Mouse (Mus musculus): ENCODE data around the gene Abhd15. TPM values are rescaled to one million over a fixed set of nuclear protein-coding genes. Genes with fewer than 3 reads are reported as not detected.
A peak's percentile ranks its signal among the peaks of the same experiment; 100 is the strongest.

Abhd15 gene
- polyA plus RNA-seq, 1 experiment from 2014 or later, result 1.6 TPM

GRCm38 (mm10) chr11:77493512-77494343 is 21.2 kb upstream of the Abhd15 start, which contains the start of gene Git1:
Git1 (plus strand) TSS chr11:77493562.
- Histone ChIP-seq H3K9ac (ENCODE audit: low read length) (peak within 1 kb of the TSS; percentile 96), H3K27ac (replicated peaks in 1 of 2; ENCODE audit: control insufficient read depth in 1 of 2, insufficient read depth in 1 of 2, low read depth in 2 of 2, low read length in 2 of 2) (peak within 1 kb of the TSS; percentile 95 to 98), H3K36me3 (ENCODE audit: control insufficient read depth, insufficient read depth, low read length) (0 out of 2 replicates have a peak, but pooled peaks cover under 1% of the 10 kb centered on the region), H3K9me3 (ENCODE audit: control insufficient read depth, low read length) (no peaks in the 10 kb centered on the region), H3K4me1 (ENCODE audit: control insufficient read depth in 2 of 2, insufficient read depth in 2 of 2, low read length in 2 of 2) (peaks cover 40 to 72% of the 10 kb centered on the region in 2 experiments), H3K4me3 (ENCODE audit: control insufficient read depth in 1 of 2, insufficient read depth in 1 of 2, low read depth in 1 of 2, low read length in 2 of 2) (peak within 1 kb of the TSS; percentile 92 to 94), H3K4me2 (ENCODE audit: low read length) (peak within 1 kb of the TSS; percentile 94), H3K27me3 (ENCODE audit: control insufficient read depth, insufficient read depth, low read length) (no peaks in the 10 kb centered on the region)
- ATAC-seq (ENCODE audit: insufficient number of reproducible peaks, insufficient read depth, low FRiP score, low read depth), result no peak
- 1% methylated on average over 58 of the region's 74 CpGs for WGBS

DNA sequence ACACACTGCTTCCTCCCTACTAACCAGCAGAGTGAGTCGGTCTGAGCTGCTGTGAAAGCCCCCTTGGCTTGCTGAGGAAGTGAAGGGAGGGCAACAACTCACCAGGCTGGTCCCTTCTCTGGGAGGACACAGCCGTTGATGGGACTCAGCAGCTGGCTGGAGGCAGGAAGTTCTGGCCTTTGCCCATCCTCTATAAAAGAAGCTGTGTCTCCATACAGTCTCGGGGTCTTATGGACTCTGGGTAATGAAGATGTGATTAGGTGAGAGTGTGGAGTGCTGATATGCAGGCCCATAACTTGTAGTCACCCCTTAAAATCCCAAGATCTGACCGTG is 20.6 kb upstream of the Abhd15 start:
- Histone ChIP-seq H3K4me1 (ENCODE audit: control insufficient read depth in 2 of 2, insufficient read depth in 2 of 2, low read length in 2 of 2) (peaks cover 36 to 71% of the 10 kb centered on the region in 2 experiments), H3K9ac (ENCODE audit: low read length) (peak overlapping the region; percentile 96), H3K36me3 (ENCODE audit: control insufficient read depth, insufficient read depth, low read length) (peaks cover 6% of the 10 kb centered on the region), H3K9me3 (ENCODE audit: control insufficient read depth, low read length) (no peaks in the 10 kb centered on the region), H3K4me3 (ENCODE audit: control insufficient read depth in 1 of 2, insufficient read depth in 1 of 2, low read depth in 1 of 2, low read length in 2 of 2) (peak overlapping the region; percentile 76 to 94), H3K27me3 (ENCODE audit: control insufficient read depth, insufficient read depth, low read length) (no peaks in the 10 kb centered on the region), H3K4me2 (ENCODE audit: low read length) (peak overlapping the region; percentile 94), H3K27ac (replicated peaks in 1 of 2; ENCODE audit: control insufficient read depth in 1 of 2, insufficient read depth in 1 of 2, low read depth in 2 of 2, low read length in 2 of 2) (peak overlapping the region; percentile 50 to 95)
- 28% methylated on average over 4 of the region's 4 CpGs for WGBS
- no peak for ATAC-seq (ENCODE audit: insufficient number of reproducible peaks, insufficient read depth, low FRiP score, low read depth)

GRCm38 (mm10) chr11:77494782-77495181 is 20.1 kb upstream of the Abhd15 start:
- Histone ChIP-seq H3K36me3 (ENCODE audit: control insufficient read depth, insufficient read depth, low read length) (peaks cover 11% of the 10 kb centered on the region), H3K4me2 (ENCODE audit: low read length) (peak overlapping the region; percentile 94), H3K4me1 (ENCODE audit: control insufficient read depth in 2 of 2, insufficient read depth in 2 of 2, low read length in 2 of 2) (peaks cover 36 to 71% of the 10 kb centered on the region in 2 experiments), H3K4me3 (ENCODE audit: control insufficient read depth in 1 of 2, insufficient read depth in 1 of 2, low read depth in 1 of 2, low read length in 2 of 2) (peak overlapping the region in 1 of 2 experiments; percentile 94; a peak in 3 of 4 replicates), H3K27ac (replicated peaks in 1 of 2; ENCODE audit: control insufficient read depth in 1 of 2, insufficient read depth in 1 of 2, low read depth in 2 of 2, low read length in 2 of 2) (peak overlapping the region; percentile 50 to 95; a peak in 2 of 4 replicates), H3K27me3 (ENCODE audit: control insufficient read depth, insufficient read depth, low read length) (no peaks in the 10 kb centered on the region), H3K9ac (ENCODE audit: low read length) (peak overlapping the region; percentile 96), H3K9me3 (ENCODE audit: control insufficient read depth, low read length) (no peaks in the 10 kb centered on the region)
- 66% methylated on average over 6 of the region's 6 CpGs for WGBS
- ATAC-seq (ENCODE audit: insufficient number of reproducible peaks, insufficient read depth, low FRiP score, low read depth), result no peak

DNA sequence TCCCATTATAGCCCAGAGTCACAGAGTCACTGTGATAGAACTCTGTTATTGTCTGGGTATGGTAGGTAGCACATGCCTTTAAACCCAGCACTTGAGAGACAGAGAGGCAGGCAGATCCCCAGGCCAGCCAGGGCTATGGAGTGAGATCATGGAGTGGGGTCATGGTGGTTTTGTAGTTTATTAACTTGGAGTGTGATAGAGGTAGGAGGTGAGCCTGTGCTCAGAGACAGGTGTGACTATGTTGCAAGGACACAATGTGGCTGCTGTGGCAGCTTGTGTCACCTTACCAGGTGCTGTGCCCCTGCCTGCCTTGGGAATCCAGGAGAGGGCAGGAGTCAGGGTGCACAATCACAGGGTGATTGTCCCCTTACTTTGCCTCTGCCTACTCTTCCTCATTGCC is 19.4 kb upstream of the Abhd15 start:
- peak overlapping the region; percentile 14 to 93; a peak in 2 of 4 replicates for H3K27ac ChIP-seq (replicated peaks in 1 of 2; ENCODE audit: control insufficient read depth in 1 of 2, insufficient read depth in 1 of 2, low read depth in 2 of 2, low read length in 2 of 2)

GRCm38 (mm10) chr11:77497341-77497756 is 17.6 kb upstream of the Abhd15 start:
- peaks cover 24 to 52% of the 10 kb centered on the region in 2 experiments for H3K4me1 ChIP-seq (ENCODE audit: control insufficient read depth in 2 of 2, insufficient read depth in 2 of 2, low read length in 2 of 2)
- no peaks in the 10 kb centered on the region for H3K9me3 ChIP-seq (ENCODE audit: control insufficient read depth, low read length)
- WGBS, result 30% methylated on average over 6 of the region's 6 CpGs
- peaks cover 35% of the 10 kb centered on the region for H3K36me3 ChIP-seq (ENCODE audit: control insufficient read depth, insufficient read depth, low read length)
- ATAC-seq (ENCODE audit: insufficient number of reproducible peaks, insufficient read depth, low FRiP score, low read depth), result peak; percentile 10; the same call in 1 of the 2 replicates
- H3K27ac ChIP-seq (replicated peaks in 1 of 2; ENCODE audit: control insufficient read depth in 1 of 2, insufficient read depth in 1 of 2, low read depth in 2 of 2, low read length in 2 of 2), result peak overlapping the region; percentile 83 to 93
- peak overlapping the region; percentile 36; the same call in 1 of the 2 replicates for H3K4me2 ChIP-seq (ENCODE audit: low read length)
- peak overlapping the region; percentile 31 for H3K9ac ChIP-seq (ENCODE audit: low read length)
- no peak overlapping the region for H3K4me3 ChIP-seq (ENCODE audit: control insufficient read depth in 1 of 2, insufficient read depth in 1 of 2, low read depth in 1 of 2, low read length in 2 of 2)
- H3K27me3 ChIP-seq (ENCODE audit: control insufficient read depth, insufficient read depth, low read length), result no peaks in the 10 kb centered on the region

More for the DNA sequence above, 19.4 kb upstream of the Abhd15 start:
- H3K4me3 ChIP-seq (ENCODE audit: control insufficient read depth in 1 of 2, insufficient read depth in 1 of 2, low read depth in 1 of 2, low read length in 2 of 2), result no peak overlapping the region
- H3K27me3 ChIP-seq (ENCODE audit: control insufficient read depth, insufficient read depth, low read length), result no peaks in the 10 kb centered on the region
- no peak for ATAC-seq (ENCODE audit: insufficient number of reproducible peaks, insufficient read depth, low FRiP score, low read depth)
- H3K9ac ChIP-seq (ENCODE audit: low read length), result peak overlapping the region; percentile 96
- H3K4me2 ChIP-seq (ENCODE audit: low read length), result peak overlapping the region; percentile 94
- H3K36me3 ChIP-seq (ENCODE audit: control insufficient read depth, insufficient read depth, low read length), result peaks cover 18% of the 10 kb centered on the region
- H3K4me1 ChIP-seq (ENCODE audit: control insufficient read depth in 2 of 2, insufficient read depth in 2 of 2, low read length in 2 of 2), result peaks cover 31 to 66% of the 10 kb centered on the region in 2 experiments
- H3K9me3 ChIP-seq (ENCODE audit: control insufficient read depth, low read length), result no peaks in the 10 kb centered on the region

DNA sequence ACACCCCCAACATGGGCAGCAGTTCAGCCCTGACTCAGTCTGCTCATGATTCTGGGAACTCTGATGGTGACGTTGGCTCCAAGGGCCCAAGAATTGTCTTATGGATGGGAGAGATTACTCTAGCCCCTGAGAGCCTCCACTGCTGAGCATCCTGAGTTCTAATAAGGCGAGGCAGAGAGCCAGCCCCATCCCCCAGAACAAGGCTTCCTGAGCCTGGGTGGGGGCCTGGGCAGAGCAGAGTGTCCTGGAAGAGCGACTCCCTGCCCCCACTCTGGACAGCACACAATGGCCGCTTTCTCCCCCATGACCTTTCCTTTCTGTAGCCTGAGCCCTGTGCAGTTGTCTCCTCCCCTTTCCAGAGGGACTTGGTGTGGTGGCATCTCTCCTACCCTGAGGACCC is 17.1 kb upstream of the Abhd15 start:
- Histone ChIP-seq H3K4me3 (ENCODE audit: control insufficient read depth in 1 of 2, insufficient read depth in 1 of 2, low read depth in 1 of 2, low read length in 2 of 2) (no peak overlapping the region), H3K9me3 (ENCODE audit: control insufficient read depth, low read length) (no peaks in the 10 kb centered on the region), H3K9ac (ENCODE audit: low read length) (peak overlapping the region; percentile 65), H3K4me1 (ENCODE audit: control insufficient read depth in 2 of 2, insufficient read depth in 2 of 2, low read length in 2 of 2) (peaks cover 24 to 51% of the 10 kb centered on the region in 2 experiments), H3K36me3 (ENCODE audit: control insufficient read depth, insufficient read depth, low read length) (peaks cover 40% of the 10 kb centered on the region), H3K27me3 (ENCODE audit: control insufficient read depth, insufficient read depth, low read length) (no peaks in the 10 kb centered on the region), H3K4me2 (ENCODE audit: low read length) (peak overlapping the region; percentile 36), H3K27ac (replicated peaks in 1 of 2; ENCODE audit: control insufficient read depth in 1 of 2, insufficient read depth in 1 of 2, low read depth in 2 of 2, low read length in 2 of 2) (peak overlapping the region; percentile 77 to 93)
- ATAC-seq (ENCODE audit: insufficient number of reproducible peaks, insufficient read depth, low FRiP score, low read depth), result 0 out of 2 replicates have a peak, but pooled peaks have one; percentile 5
- WGBS, result 29% methylated on average over 4 of the region's 4 CpGs

DNA sequence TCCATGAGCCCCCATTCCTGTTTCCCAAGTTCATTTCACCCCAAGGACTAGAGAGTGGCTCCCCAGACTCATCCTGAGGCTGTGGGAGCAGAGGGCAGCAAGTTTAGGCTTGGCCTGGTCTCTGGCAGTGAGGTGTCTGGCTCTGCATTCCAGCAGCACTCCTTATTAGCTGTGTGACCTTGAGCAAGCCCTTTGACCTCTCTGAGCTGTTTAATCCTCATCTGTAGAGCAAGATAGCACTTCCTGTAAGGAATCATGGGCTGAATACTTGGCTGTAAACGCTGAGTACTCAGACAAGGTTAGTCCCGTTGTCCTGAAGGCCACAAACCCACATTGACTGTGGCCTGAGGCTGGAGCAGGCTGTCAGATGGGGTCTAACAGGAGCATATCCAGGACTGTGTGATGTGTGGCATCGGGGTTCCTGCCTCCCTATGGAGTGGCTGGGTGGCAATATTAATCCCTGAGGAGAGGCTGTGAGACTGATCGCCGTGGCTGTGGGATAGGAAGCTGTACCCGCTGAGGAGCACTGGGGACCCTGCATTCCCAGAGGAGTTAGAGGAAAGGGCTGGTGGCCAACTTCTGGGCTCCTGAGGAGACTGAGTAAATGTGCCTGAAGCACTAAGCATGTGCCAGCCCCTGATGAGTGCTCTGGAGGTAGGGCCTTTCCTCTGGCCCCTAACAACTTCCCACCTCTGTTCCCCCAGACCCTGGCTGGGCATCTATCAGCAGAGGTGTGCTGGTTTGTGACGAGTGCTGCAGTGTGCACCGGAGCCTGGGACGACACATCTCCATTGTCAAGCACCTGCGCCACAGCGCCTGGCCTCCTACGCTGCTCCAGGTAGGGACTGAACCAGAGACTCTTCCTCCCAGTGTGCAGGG is 16.4 kb upstream of the Abhd15 start:
- H3K4me1 ChIP-seq (ENCODE audit: control insufficient read depth in 2 of 2, insufficient read depth in 2 of 2, low read length in 2 of 2), result peaks cover 24 to 57% of the 10 kb centered on the region in 2 experiments

More for the DNA sequence above, 16.4 kb upstream of the Abhd15 start:
- Histone ChIP-seq H3K36me3 (ENCODE audit: control insufficient read depth, insufficient read depth, low read length) (peaks cover 46% of the 10 kb centered on the region), H3K9me3 (ENCODE audit: control insufficient read depth, low read length) (no peaks in the 10 kb centered on the region), H3K9ac (ENCODE audit: low read length) (peak overlapping the region; percentile 65), H3K4me3 (ENCODE audit: control insufficient read depth in 1 of 2, insufficient read depth in 1 of 2, low read depth in 1 of 2, low read length in 2 of 2) (no peak overlapping the region), H3K27ac (replicated peaks in 1 of 2; ENCODE audit: control insufficient read depth in 1 of 2, insufficient read depth in 1 of 2, low read depth in 2 of 2, low read length in 2 of 2) (peak overlapping the region; percentile 77 to 93), H3K4me2 (ENCODE audit: low read length) (peak overlapping the region; percentile 36), H3K27me3 (ENCODE audit: control insufficient read depth, insufficient read depth, low read length) (no peaks in the 10 kb centered on the region)
- WGBS, result 65% methylated on average over 12 of the region's 12 CpGs
- no peak for ATAC-seq (ENCODE audit: insufficient number of reproducible peaks, insufficient read depth, low FRiP score, low read depth)

All from heart, embryonic 14.5 days (tissue).